Mouse (Mus musculus): ENCODE results near the gene Magel2.

The Magel2 gene

DNA sequence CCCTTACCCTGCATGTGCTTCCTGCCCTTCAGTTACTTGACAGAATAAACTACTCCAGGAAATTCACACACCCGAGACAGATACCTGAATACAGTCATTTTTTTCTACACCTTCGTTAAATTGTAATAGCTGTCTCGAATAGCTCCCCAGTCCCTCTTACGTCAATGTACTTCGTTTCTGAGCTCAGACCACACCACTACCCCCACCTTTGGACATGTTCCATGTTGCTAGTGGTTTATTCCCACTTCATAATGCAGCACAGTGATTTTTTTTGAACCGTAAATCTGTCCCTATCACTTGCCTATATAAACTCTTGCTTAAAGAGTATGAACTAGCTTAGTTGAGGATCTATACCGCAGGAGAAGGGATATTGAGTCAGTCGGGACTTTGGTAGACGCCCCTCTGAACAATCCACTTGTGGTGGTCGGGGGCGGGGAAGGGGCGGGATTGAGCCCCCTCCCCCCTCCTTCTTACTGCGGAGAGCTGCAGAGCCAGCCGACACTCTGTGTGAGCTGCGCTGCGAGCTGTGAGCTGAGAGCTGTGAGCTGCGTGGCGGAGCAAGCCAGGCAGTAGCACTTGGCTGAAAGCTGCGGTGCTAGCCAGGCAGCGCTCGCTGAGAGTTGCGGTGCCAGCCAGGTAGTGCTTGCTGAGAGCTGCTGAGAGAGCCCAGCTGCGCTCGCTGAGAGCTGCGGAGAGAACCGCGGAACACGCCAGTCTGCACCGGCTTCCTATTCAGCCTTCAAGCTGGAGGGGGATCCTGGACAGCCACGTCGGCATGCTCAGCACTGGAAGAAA lies at the start of gene Magel2:
Magel2 (plus strand) TSS at position 501 of the 795 bp plus-strand sequence.
- in situ Hi-C loops (cut with MboI, MseI), result no loop called here

DNA sequence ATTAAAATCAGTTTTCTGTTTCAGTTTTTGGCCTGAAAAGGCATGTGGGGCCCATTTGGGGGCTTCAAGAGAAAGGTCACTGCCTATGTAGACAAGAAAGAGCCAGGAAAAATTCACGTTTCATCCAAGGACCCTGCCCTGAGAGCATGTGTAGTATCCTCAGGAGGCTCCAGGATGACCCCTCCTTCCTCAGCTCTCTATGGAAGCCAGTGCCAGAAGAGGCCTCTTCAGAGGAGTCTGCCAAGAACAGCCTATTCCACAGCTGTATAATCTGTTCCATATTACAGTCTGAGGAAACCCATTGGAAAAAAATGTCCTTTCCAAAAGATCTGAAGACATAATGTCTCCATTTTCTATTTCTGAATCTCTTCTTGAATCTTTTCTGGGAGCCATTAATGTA lies 31.4 kb upstream of the Magel2 start:
- in situ Hi-C loops (cut with MboI, MseI), result no loop called here

DNA sequence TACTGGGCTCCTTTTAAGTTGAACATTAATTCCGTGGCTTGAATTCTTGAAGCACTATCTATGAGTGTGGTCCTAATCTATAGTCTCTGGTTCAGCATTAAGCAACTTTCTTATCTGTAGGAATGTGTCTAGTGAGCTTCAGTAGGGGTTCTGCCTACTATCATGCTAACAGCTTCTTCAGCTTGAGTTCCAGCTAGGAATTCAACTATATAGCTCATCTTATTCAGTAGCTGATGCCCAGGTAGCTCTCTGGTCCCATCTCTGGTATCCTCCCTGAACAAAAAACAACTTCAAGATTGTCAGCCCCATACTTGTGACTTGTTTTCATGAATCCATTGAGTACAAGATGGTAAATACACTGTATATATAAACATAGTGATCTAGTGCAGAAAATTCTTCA lies 30.5 kb upstream of the Magel2 start, which contains the start of gene Ndn:
Ndn (plus strand) TSS at position 301 of the 400 bp plus-strand sequence.
- in situ Hi-C loops (cut with MboI, MseI), result no loop called here

DNA sequence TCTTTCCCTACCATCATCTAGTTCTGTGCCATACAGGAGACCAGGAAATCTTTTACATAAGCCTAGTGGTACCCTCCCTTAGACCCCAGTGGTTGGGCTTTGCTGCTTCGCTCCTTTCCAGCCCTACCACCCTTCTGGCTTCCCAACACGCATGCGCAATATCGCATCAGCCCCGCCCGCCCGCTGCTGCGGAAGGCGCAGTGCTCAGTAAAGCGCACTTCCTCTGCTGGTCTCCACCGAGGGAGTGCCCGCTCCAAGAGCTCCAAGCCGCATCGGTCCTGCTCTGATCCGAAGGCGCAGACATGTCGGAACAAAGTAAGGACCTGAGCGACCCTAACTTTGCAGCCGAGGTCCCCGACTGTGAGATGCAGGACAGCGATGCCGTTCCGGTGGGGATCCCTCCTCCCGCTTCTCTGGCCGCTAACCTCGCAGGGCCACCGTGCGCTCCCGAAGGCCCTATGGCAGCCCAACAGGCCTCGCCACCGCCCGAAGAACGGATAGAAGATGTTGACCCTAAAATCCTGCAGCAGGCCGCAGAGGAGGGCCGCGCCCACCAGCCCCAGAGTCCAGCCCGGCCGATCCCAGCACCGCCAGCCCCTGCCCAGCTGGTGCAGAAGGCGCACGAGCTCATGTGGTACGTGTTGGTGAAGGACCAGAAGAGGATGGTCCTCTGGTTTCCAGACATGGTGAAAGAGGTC lies 28.6 kb upstream of the Magel2 start:
- in situ Hi-C loops (cut with MboI, MseI), result no loop called here

DNA sequence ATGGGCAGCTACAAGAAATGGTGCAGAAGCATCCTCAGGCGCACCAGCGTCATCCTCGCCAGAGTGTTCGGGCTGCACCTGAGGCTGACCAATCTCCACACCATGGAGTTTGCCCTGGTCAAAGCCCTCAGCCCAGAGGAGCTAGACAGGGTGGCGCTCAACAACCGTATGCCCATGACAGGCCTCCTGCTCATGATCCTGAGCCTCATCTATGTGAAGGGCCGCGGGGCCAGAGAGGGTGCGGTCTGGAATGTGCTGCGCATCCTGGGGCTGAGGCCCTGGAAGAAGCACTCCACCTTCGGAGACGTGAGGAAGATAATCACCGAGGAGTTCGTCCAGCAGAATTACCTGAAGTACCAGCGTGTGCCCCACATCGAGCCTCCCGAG lies 28.0 kb upstream of the Magel2 start:
- in situ Hi-C loops (cut with MboI, MseI), result no loop called here

DNA sequence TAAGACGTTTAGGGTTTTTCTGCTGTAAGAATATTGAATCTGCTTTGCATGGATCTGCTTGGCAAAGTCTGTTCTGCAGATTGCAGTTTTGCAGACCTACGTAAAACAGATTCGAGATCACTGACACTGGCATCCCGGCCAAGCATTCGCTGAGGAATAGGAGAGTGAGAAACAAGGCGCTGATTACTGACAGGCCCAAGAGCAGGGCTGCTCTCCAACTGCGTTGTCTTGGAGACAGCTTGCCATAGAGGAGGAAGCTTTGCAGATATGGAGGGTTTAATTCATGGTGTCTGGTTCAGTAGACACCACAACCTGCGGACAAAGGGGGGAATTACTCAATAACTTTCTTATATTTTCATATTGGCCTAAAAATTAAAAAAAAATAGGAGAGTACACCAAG lies 25.5 kb upstream of the Magel2 start:
- in situ Hi-C loops (cut with MboI, MseI), result no loop called here

DNA sequence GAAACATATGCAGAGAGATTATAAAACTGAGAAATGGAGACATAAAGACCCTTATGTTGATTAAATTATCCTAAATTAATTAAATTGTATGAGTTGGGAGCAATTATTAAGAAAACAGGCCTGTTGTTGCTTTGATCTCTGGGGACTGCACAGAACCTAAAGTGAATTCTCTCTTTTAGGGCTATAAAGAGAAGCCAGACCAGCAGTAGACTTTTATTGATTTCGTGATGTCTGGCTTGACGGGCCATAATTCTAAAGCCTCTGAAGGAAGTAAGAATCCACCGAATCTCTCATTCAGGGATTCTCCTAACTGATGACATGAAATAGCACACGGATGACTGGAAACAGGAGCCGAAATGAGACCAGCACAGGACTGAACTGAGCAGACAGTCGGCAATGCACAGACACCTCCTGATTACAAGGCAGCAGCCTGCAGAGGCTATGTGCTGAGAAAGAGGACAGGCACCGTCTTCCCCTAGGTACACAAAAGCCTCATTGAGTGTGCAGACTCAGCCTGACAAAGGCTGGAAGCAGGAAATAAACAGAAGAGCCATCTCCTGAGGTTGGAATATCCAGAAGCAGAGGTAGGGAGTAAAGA lies 11.7 kb upstream of the Magel2 start:
- in situ Hi-C loops (cut with MboI, MseI), result no loop called here

DNA sequence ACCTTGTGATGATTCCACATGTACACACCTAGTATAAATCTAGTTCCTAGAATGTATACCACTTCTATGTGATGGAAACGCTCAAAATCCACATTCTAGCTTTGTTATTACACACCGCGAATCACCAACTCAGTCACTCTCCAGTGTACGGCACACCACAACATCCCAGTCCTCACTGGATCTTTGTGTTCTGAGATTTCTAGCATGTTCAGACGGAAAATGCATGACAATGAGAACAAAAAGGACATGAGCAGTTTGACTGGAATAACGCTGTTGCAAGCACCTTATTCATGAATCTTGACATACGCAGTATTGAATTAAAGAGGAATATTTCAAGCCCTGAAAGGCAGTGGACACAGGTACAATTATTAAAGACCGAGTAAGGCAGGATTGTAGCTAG lies 10.1 kb upstream of the Magel2 start:
- in situ Hi-C loops (cut with MboI, MseI), result no loop called here

DNA sequence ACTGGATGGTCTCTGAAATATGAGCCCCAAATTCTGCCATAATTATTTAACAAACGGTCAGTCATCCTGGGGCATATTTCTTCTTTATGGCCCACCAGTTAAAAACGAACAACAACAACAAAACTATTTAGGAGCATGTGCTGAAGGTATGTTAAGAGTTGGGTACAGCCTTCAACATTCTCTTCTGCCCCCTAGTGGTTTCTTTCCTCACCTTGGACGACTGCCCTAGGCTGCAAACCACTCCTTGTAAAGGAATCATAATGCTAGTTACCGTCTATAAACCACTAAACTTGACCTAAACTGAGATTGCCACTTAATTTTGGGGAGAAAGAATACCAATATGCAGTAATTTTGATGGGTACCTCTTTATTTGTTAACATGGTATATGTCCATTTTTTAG lies 1.2 kb upstream of the Magel2 start:
- in situ Hi-C loops (cut with MboI, MseI), result no loop called here

DNA sequence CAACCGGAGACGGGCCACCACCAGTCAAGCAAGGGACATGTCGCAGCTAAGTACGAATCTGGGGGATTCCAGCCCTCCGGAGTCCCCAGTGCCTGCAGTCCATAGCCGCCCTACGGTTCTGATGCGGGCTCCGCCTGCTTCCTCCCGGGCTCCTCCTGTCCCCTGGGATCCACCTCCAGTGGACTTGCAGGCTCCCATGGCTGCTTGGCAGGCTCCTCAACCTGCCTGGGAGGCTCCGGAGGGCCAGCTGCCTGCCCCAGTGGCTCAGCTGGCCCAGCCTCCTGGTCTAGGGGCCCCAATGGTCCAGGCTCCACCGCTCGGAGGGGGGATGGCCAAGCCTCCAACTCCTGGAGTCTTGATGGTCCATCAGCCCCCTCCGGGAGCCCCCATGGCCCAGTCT lies 503 bp downstream of the Magel2 start:
- in situ Hi-C loops (cut with MboI, MseI), result no loop called here

DNA sequence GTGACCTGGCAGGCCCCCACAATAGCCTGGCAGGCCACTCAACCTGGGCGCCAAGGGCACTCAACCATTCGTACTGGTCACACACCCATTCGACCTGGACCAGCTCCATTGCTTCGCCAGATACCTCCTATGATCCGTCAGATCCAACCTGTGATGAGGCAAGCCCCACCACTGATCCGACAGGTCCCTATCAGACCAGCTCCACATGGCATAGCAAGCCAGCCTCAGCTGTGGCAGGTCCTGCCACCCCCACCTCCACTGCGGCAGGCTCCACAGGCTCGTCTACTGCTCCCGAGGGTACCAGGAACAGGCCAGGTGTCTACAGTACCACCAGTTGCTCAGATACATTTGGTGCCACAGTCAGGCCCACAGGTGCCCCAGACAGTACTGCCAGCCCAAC lies 1.7 kb downstream of the Magel2 start:
- in situ Hi-C loops (cut with MboI, MseI), result no loop called here

DNA sequence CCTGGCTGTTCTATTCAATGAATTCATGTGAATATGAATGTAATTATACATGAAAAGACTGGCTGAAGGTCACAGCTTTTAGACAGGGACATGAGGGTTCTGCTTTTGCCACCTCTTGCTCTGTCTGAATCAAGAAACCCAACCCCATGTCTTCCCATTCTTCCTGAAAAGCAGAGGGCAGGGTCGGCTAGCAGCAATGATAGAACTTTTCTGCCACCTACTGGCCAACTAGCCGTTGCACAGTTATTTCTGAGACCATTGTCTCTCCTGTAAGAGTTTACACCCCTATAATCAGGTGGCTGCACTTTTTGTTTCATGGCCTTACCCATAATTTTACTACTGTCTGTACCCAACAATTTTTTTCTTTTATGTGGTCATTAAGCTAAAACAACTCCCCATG lies 5.6 kb downstream of the Magel2 start:
- in situ Hi-C loops (cut with MboI, MseI), result loop anchor here (10.0 kb wide), 1 partner anchor 1878 kb away; no protein-coding TSS in a partner anchor

DNA sequence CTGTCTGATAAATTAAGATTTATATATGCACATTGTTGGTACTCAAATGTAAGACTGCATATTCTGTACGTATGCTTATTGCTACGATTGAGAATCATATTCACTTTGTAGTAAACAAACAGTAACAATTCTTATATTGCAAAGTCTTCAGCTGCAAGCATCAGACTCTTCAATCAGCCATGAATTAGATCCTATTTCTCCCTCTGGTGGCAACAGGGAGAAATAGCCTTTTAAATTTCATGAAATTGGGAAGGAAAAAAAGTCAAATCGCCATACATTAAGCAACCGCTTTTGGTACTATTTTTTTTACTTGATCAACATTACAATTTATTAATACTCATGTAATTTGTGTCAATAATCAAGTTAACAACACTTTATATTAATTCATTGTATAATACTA lies 11.5 kb downstream of the Magel2 start:
- in situ Hi-C loops (cut with MboI, MseI), result loop anchor here (10.0 kb wide), 1 partner anchor 1883 kb away; no protein-coding TSS in a partner anchor

DNA sequence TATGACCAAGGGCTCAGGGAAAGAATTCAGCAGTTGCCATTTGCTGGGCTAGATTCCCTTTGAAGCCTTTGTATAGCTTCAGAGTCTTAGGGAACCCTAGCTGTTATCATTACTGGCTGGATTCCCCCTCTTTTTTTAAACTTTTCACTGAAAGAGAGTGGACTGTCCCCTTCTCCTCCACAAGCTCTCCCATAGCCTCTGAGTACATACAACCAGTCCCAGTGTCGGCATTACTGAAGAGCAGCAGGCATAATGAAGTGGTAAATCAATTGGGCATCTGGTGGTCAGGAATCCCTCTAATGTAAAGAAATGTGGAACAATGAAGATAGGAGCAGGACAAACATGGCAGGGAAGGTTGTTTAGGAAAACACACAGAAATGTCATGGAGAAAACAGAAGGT lies 15.4 kb downstream of the Magel2 start:
- in situ Hi-C loops (cut with MboI, MseI), result loop anchor here (10.0 kb wide), 1 partner anchor 1667 kb away; no protein-coding TSS in a partner anchor

DNA sequence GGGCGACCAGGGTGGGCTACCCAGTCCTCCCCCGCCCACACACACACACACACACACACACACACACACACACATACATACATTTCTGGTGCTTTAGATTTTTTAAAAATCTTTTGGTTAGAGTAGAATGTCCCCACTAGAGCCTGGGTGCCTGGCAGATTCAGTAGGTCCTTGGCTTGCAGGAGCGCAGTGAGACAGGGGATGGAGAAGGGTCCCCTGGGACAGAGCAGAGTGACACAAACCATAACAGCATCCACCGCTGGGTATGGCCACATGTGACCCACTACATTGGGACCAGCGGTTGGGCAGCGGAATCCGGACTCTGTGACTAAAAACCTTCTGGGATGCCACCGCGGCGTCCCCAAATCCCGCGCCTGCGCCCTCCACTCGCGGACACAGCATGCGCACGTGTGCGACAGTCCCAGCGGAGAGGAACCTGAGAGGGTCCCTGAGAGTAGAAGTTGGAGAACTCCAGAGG lies 29.8 kb downstream of the Magel2 start:
- in situ Hi-C loops (cut with MboI, MseI), result no loop called here

DNA sequence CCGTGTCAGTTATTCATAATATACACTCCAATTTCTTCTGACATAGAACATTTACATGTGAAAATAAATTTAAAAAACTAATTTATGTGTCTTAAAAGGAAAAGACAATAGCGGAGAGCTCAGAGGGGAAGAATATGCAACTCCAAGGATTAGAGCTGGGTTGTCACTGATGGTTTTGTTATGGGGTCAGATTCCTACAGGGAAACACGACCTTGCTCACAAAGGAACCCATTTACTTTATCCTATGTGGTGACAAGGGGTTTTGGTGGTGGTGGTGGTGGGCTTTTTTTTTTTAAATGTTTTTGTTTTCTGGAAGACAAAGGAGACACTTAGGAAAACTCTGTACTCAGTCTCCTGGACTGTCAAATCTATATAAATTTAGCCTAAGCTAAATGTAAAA lies 31.0 kb downstream of the Magel2 start:
- in situ Hi-C loops (cut with MboI, MseI), result no loop called here

DNA sequence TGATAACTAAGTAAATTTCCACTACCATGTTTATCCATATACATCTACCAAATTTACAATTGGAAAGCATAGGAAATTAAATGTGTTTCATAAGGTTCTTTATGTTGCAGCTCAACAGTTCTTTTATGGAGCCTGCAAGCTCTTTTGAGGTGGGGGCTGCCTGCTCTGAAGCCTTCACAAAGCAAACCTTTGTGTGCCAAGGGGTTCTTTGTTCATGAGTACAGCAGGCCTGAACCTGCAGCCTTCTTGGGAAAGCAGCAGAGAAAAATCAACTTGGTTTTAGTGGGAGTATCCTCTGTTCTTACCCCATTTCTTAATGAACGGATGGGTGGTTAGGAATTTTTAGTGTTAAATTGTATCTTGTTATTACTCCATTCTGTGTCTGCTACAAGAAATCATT lies 38.4 kb downstream of the Magel2 start:
- in situ Hi-C loops (cut with MboI, MseI), result no loop called here

DNA sequence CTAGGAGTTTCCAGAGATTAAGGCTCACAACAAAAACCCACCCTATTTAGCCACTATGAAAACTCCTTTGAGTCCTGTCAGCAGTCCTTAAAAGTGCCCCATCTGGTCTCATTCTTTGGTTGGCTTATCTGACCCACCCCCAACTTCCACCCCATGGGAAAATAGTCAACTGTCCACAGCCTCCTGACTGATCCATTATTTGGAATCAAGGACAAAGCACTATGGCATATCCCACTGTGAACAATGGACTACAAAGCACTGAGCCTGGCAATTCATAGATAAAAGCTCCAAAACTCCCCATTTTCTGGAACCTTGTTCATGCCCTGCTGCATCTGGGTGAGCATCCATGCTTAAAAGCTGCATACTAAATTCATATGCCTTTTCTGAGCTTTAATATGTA lies 39.4 kb downstream of the Magel2 start:
- in situ Hi-C loops (cut with MboI, MseI), result no loop called here

DNA sequence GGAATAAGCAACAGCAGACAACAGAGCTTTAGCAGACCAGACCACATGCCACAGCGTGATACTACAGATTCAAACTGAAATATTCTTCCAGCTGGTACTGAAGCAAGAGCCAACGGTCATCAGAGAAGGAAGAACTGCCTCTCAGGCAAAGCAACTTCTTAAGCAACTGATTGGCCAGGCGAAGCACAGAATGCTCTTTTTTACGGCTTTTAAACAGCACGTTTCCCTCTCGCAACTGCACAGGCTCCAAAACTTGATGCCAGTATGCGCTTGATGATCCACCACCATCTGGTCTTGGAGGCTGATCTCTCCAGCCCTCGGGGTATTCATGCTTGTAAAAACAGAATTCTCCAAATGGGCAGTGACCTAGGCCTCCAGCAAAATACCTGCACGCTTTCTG lies 41.5 kb downstream of the Magel2 start:
- in situ Hi-C loops (cut with MboI, MseI), result no loop called here

DNA sequence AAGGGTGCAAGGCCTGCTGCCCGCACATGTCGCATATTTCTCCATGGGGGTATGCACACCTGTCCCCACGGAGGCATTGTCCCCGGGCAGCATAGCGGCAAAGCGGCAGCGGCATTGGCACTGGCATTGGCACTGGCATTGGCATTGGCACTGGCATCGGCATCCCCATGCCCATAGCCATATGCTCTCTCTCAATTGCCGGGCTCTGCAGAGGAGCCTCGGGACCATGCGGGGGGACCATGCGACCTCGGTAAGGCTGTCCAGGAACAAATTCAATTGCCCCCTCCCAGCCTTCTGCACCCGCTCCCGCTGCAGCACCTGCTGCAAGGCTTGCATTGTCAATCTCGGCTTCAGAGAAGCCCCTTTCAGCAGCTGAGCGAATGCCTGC lies 42.3 kb downstream of the Magel2 start:
- in situ Hi-C loops (cut with MboI, MseI), result no loop called here

DNA sequence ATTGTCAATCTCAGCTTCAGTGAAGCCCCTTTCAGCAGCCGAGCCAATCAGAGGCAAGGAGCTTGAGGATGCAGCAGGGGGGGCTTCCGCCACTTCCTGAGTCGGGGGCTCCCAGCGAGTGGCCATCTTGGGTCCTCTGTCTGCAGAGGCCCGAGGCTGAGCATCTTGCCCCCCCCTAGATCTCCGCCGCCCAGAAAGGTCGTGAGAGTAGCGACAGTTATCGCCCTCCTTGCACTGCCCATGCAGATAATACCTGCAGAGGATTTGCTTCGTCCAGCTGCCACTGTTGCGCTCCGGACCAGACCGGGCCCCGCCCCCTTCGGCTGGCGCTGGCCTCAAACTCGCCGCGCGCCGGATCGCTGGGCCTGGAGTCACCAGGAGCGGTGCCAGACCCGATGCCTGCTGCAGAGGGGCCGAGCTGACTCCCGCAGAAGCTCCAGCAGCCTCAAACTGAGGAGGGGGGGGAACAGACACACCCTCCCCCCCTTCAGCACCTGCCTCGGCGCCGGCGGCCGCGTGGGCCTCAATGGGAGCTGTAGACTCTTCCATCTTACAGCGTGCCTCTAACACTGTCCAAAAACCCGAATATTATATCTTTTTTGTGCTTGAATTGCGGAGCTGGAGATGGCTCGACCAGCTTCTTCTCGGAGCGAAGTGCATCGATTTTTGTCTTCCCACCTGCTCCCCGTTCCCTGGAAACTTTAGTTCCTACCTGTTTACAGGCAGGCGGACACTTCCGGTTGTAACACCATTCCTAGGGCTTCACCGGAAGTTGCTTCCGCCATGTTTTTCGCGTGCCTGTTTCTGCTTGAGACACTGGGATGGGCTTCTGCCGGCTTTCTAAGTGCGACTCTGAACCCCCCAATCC lies 42.9 kb downstream of the Magel2 start, which contains the start of gene Mkrn3:
Mkrn3 (minus strand) TSS at position 647 of the 868 bp plus-strand sequence.
- in situ Hi-C loops (cut with MboI, MseI), result no loop called here
